Mouse (Mus musculus): Measurements from ENCODE around the gene Crim1.

The Crim1 gene

DNA sequence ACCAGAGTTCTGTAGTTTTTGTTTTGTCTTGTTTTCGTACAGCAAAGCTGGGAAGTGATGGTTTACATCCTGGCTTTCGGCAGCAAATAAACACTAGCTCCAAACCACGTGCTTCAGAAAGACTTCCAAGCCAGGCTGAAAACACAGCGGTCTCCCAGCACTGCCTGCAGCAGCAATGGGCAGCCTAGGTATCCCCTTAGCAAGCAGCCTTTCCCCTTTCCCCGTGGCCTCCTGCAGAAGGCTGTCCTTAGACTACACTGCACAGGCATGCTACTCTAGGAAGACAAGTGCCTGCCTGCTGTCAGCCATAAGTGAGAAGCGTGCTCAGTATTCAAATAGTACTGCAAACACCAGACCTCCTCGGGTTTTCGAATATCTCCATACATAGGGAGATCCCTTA lies 176.5 kb downstream of the Crim1 start:
- DNase-seq (ENCODE audit: low spot score): no peak

GRCm38 (mm10) chr17:78379079-78379729 lies 179.2 kb downstream of the Crim1 start:
- no peak for DNase-seq (ENCODE audit: low spot score)

DNA sequence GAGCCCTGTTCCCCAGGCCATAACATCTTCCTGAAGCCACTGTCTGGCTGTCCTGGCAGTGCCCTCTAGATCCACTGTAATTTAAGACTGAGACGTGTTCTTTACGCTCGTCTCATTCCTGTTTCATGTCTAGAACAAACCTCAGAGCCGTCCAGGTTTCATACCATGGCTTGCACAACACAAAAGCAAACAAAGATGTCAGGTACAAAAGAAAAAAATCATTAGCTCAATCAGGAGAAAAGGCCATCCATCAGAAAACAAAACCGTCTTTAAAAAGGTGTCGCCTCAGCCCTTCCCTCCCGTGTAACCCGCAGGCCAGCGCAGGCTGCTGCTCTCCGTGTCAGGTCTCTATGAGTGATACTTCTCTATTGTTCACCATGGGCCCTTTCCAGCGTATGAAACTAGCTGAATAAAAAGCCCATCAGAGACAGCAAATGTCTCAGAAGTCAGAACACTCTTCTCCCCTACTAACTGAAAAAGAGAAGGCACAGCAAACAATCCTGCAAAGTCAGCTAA lies 179.7 kb downstream of the Crim1 start:
- DNase-seq (ENCODE audit: low spot score): no peak

- DNase-seq (ENCODE audit: low spot score): no peak
Measured at GRCm38 (mm10) chr17:78382321-78382720, 182.3 kb downstream of the Crim1 start.

DNA sequence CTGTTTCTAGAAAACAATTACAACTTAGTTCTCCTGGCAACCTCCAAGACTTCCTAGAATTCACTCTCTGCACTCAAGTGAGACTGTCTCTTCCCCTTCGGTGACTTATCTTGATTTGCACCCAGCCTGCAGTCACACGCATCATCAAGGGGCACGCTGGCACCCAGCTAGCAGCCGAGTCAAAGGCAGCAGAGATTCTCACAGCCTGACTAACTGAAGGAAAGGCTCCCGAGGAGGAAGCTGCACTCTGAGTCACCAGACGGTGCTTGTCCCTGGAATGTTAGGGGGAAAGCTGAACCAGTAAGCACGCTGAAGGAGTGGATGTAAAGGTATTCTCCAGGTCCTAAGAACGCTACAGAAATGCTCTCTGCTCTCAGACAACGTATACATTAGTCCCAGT lies 187.6 kb downstream of the Crim1 start:
- DNase-seq (ENCODE audit: low spot score): no peak

GRCm38 (mm10) chr17:78388101-78388847 lies 188.2 kb downstream of the Crim1 start:
- no peak for DNase-seq (ENCODE audit: low spot score)

GRCm38 (mm10) chr17:78389573-78389972 lies 189.5 kb downstream of the Crim1 start:
- no peak for DNase-seq (ENCODE audit: low spot score)

GRCm38 (mm10) chr17:78392401-78393087 lies 192.5 kb downstream of the Crim1 start:
- no peak for DNase-seq (ENCODE audit: low spot score)

DNA sequence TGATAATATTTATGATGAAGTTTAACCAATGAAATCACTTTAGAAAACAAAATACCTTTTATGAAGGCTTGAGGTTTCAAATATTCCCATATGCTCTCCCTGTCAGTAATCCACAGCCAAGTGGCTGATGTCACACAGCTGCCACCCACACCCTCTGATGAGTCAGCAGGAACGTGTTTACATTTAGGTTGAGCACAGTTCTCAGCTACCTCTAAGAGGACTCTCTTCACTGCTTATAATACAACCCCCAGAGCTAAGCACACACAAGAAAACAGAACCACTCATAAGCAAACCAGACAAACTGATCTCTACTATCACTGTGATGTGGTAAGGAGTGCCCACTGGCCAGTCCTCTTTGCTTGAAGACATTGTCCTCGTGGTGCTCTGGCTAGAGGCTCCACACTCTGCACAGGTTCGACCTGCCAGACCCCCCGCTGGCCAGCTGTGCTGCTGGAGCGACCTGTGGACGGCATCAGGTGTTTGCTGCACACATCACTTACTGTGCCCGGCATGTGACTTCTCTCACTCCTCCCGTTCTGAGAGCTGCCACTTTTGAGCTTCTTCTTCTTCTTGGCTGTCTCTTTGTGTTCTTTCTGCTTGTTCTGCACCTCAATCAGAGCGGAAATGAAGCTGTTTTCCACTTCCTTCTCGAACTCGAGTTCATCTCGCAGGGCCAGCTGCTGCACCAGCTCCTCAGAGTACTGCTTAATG lies 200.2 kb downstream of the Crim1 start:
- peak; percentile 53 for DNase-seq (ENCODE audit: low spot score)

DNA sequence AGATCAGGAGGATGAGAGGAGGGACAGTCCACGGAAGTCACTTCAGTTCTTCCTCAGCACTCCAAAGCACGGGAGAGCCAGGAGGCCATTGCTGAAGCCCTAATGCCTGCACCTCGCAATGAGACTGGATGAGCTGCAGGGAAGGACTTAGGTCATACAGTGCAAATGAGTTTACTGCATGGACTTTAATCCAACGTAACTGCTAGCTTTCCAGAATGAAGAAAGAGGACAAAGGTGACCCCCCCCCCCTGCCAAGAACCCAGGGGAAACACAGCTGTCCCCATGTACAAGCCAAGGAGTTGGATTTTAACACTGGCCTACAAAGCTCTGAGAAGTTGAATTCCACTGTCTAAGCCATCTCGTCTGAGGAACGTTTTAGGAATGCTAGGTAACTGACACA lies 201.3 kb downstream of the Crim1 start:
- DNase-seq (ENCODE audit: low spot score): no peak

- DNase-seq (ENCODE audit: low spot score): no peak
Measured at GRCm38 (mm10) chr17:78401713-78402112, 201.7 kb downstream of the Crim1 start.

- no peak for DNase-seq (ENCODE audit: low spot score)
Measured at GRCm38 (mm10) chr17:78402174-78402573, 202.1 kb downstream of the Crim1 start.

- no peak for DNase-seq (ENCODE audit: low spot score)
Measured at GRCm38 (mm10) chr17:78403229-78403628, 203.2 kb downstream of the Crim1 start.

GRCm38 (mm10) chr17:78403804-78404203 lies 203.8 kb downstream of the Crim1 start:
- no peak for DNase-seq (ENCODE audit: low spot score)

DNA sequence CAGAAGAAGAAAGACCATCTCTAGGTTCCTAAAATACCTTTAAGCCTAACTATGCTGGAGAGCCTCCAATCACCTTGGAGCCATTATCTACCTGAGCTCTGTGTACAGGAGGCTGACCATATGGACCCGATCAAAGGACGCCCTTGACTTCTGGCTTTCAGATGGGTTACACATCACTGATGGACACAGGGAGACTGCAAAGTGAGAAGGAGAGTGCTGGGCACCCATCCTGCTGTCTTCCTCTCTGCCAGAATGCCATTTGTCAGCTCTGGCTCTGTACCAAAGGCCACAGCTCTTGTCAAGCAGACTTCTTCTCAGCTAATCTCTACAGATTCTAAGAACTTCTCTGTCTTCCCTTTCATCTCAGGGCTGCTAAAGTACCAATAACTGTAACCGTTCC lies 205.3 kb downstream of the Crim1 start:
- DNase-seq (ENCODE audit: low spot score): no peak

GRCm38 (mm10) chr17:78406854-78407253 lies 206.8 kb downstream of the Crim1 start:
- no peak for DNase-seq (ENCODE audit: low spot score)

DNA sequence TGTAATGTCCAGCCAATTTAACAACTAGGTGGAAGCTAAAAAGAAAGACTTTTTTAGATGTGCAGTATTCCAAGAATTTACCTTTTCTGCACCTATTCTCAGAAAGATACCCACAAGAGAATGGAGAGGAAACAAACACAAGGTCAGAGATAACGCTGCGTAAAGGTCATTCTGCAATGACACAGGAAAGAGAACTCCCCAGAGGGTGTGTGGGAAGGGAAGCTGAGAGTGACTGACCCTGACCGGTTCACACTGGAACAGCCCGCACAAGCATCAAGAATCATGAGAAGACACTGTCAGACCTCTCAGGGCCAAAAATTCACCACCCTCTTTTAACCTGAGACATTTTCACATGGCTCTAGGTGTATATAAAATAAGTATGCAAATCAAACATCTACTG lies 207.5 kb downstream of the Crim1 start:
- DNase-seq (ENCODE audit: low spot score): no peak

DNA sequence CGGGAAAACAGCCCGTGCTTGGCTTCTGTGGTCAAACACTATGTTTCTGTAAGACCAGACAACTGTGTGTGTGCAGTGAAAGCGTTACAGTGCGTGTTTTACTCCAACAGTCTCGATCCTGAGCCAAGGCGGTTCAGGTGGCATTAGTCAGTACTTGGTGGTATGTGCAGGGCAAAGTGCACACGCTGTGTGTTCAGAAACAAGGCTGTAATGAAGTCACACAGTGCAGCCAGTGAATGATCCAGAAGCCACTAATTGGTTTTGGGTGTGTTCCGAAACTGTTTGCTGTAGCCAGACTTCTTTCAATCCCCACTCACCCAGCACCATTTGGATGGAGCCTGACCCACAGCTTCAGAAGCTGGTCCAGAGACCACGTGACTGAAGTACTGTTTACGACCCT lies 208.3 kb downstream of the Crim1 start:
- no peak for DNase-seq (ENCODE audit: low spot score)

DNA sequence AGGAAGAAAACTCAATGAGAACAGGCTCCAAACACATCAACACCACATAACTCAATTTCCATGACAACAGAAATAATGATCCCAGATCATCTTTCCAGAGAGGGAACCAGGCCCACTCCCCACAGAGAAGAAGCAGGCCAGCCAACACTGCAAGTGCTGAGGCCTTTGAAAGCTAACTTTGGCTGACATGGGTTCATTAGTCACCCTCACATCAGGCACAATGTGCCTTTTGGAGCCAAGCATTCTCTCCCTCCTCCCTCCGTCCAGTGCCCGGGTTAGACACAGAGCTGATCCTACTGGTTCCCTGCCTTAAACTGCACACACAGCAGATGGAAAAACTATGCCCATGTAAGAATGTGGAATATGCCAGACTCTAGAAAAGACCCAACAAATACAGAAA lies 209.9 kb downstream of the Crim1 start:
- no peak for DNase-seq (ENCODE audit: low spot score)

DNA sequence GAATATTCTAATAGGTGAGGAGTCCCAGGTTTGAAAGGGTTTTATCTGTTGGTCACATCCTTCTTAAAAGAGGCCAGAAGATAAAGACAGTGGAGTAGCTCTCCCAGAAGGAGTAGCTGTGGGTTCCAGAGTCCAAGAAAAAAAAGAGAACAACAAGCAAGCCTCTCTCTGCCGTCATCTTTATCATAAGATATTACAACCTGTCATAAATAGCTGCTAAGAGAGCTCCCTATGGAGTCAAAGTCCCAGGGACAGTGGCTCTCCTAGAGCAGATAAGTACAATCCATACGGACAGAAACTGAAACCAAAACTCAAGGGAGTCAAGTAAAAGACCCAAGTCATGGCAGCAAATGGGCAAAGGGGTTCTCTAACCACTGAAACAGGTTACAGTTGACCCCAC lies 215.2 kb downstream of the Crim1 start:
- no peak for DNase-seq (ENCODE audit: low spot score)

- peak; percentile 82 for DNase-seq (ENCODE audit: low spot score)
Measured at GRCm38 (mm10) chr17:78417381-78418281, 217.6 kb downstream of the Crim1 start, which contains the start of gene Fez2. Fez2 (minus strand) TSS chr17:78418152.

Measured in c-Kit-positive CD71-positive TER-119-positive erythroid progenitor cells, embryonic 14.5 days (primary cell).